Mouse (Mus musculus) adrenal gland, adult 18-20 months (tissue): ENCODE data around the gene Slc28a1. TPM values are rescaled to one million over a fixed set of nuclear protein-coding genes. Genes with fewer than 3 reads are reported as not detected.
"Not testable (repeated sequence)": the region's sequence is repeated elsewhere in the genome, so short reads cannot be mapped to it uniquely, and the experiment has no call there.

ENCODE experiments used
- DNase-seq, 2 experiments: peaks; one replicate each; pipeline ENCODE4 v3.0.0; 2021 to 2022; ENCODE audit warnings: low spot score in 2 of 2
- total RNA-seq, 2 experiments: library from RNA; stranded (reverse); gene quantifications; 1 replicate in 1 of 2; 2 replicates in 1 of 2; pipeline ENCODE4 v1.2.3; 2021

Slc28a1 gene
- total RNA-seq, 2 experiments from 2014 or later: 0.10 TPM; not detected in 1

GRCm38 (mm10) chr7:81162345-81162744 is 47.7 kb downstream of the Slc28a1 start:
- DNase-seq: peak; percentile 72 to 76

- DNase-seq: no peak
Measured at GRCm38 (mm10) chr7:81164411-81164810, 49.8 kb downstream of the Slc28a1 start.

- no peak for DNase-seq
Measured at GRCm38 (mm10) chr7:81167124-81167523, 52.5 kb downstream of the Slc28a1 start.

GRCm38 (mm10) chr7:81169351-81169750 is 54.8 kb downstream of the Slc28a1 start:
- DNase-seq: no peak

GRCm38 (mm10) chr7:81173931-81174330 is 59.3 kb downstream of the Slc28a1 start:
- no peak for DNase-seq

- DNase-seq: no peak
Measured at GRCm38 (mm10) chr7:81174654-81175053, 60.1 kb downstream of the Slc28a1 start.

GRCm38 (mm10) chr7:81176187-81176769 is 61.7 kb downstream of the Slc28a1 start:
- no peak for DNase-seq

GRCm38 (mm10) chr7:81179494-81179893 is 64.9 kb downstream of the Slc28a1 start:
- DNase-seq: no peak

GRCm38 (mm10) chr7:81182492-81183175 is 68.0 kb downstream of the Slc28a1 start:
- no peak for DNase-seq

- DNase-seq: no peak
Measured at GRCm38 (mm10) chr7:81183181-81183580, 68.6 kb downstream of the Slc28a1 start.

GRCm38 (mm10) chr7:81184136-81184535 is 69.5 kb downstream of the Slc28a1 start:
- no peak for DNase-seq

GRCm38 (mm10) chr7:81184651-81185050 is 70.1 kb downstream of the Slc28a1 start:
- DNase-seq: no peak

- not testable (repeated sequence) for DNase-seq
Measured at GRCm38 (mm10) chr7:81186036-81186435, 71.4 kb downstream of the Slc28a1 start.

- DNase-seq: no peak
Measured at GRCm38 (mm10) chr7:81189180-81189579, 74.6 kb downstream of the Slc28a1 start.

- no peak for DNase-seq
Measured at GRCm38 (mm10) chr7:81195509-81195908, 80.9 kb downstream of the Slc28a1 start.

- no peak for DNase-seq
Measured at GRCm38 (mm10) chr7:81196796-81197195, 82.2 kb downstream of the Slc28a1 start.

- no peak for DNase-seq
Measured at GRCm38 (mm10) chr7:81198538-81198937, 83.9 kb downstream of the Slc28a1 start.

GRCm38 (mm10) chr7:81199109-81199508 is 84.5 kb downstream of the Slc28a1 start:
- DNase-seq: no peak

GRCm38 (mm10) chr7:81199757-81200156 is 85.2 kb downstream of the Slc28a1 start:
- DNase-seq: no peak

- DNase-seq: no peak
Measured at GRCm38 (mm10) chr7:81202389-81202788, 87.8 kb downstream of the Slc28a1 start.

GRCm38 (mm10) chr7:81203576-81203975 is 89.0 kb downstream of the Slc28a1 start:
- DNase-seq: not testable (repeated sequence)

- peak; percentile 76 to 81 for DNase-seq
Measured at GRCm38 (mm10) chr7:81208944-81209343, 94.3 kb downstream of the Slc28a1 start.
